Mouse (Mus musculus): ENCODE measurements around the gene Gtf2ird2.

GRCm38 (mm10) chr5:134169231-134169630 lies 14.6 kb upstream of the Gtf2ird2 start:
- TF ChIP-seq GATA1 (IDR thresholded peaks at IDR 0.05; ENCODE audit: low read length) (no peak), TAL1 (IDR thresholded peaks at IDR 0.05; ENCODE audit: low read length) (no peak)
